Mouse (Mus musculus) forebrain, postnatal 0 days (tissue): ENCODE results near the gene Gap43. TPM values are rescaled to one million over a fixed set of nuclear protein-coding genes. Genes with fewer than 3 reads are reported as not detected.

Experiments used
- ATAC-seq: fragments of 200-750 bp; cut with Nextera tagmentation; 2 replicates; pipeline ENCODE4 v1.8.0; 2017; ENCODE audit warnings: mild to moderate bottlenecking, moderate library complexity
- DNase-seq: peaks from one replicate; pipeline ENCODE4 v3.0.0-alpha.2; 2015
- H3K27ac ChIP-seq: fragments of 300-500 bp; sonication (generic); 2 replicates; pipeline ENCODE4 v1.5.1; 2014; ENCODE audit warnings: low read depth, mild to moderate bottlenecking, antibody characterized with exemption, low read length, moderate library complexity, mixed read lengths
- H3K27me3 ChIP-seq: fragments of 300-500 bp; sonication (generic); 2 replicates; pipeline ENCODE4 v1.6.1; 2014; ENCODE audit warnings: mild to moderate bottlenecking, low read length, mixed read lengths; ENCODE audit not compliant: insufficient read depth
- H3K36me3 ChIP-seq: fragments of 300-500 bp; sonication (generic); 2 replicates; pipeline ENCODE4 v1.6.1; 2014; ENCODE audit warnings: mild to moderate bottlenecking, moderate library complexity; ENCODE audit not compliant: insufficient read depth
- H3K4me1 ChIP-seq: fragments of 300-500 bp; sonication (generic); 2 replicates; pipeline ENCODE4 v1.6.1; 2014; ENCODE audit warnings: antibody characterized with exemption; ENCODE audit not compliant: insufficient read depth
- H3K4me2 ChIP-seq: fragments of 300-500 bp; sonication (generic); 2 replicates; pipeline ENCODE4 v1.6.1; 2014; ENCODE audit warnings: low read depth, mild to moderate bottlenecking, moderate library complexity
- H3K4me3 ChIP-seq: fragments of 300-500 bp; sonication (generic); 2 replicates; pipeline ENCODE4 v1.5.1; 2014; ENCODE audit warnings: low read depth, low read length, mixed read lengths
- H3K9ac ChIP-seq: fragments of 300-500 bp; sonication (generic); 2 replicates; pipeline ENCODE4 v1.6.1; 2014; ENCODE audit warnings: mild to moderate bottlenecking
- H3K9me3 ChIP-seq: fragments of 300-500 bp; sonication (generic); 2 replicates; pipeline ENCODE4 v1.6.1; 2016; ENCODE audit warnings: low read length
- CTCF ChIP-seq: sonication (generic); IDR thresholded peaks from 2 replicates; pipeline ENCODE4 v1.5.1; 2016; ENCODE audit warnings: antibody characterized with exemption, control low read depth, low read depth
- WGBS: fragments of 180-500 bp; shearing (Covaris S2); extraction: QIAGEN DNeasy Blood & Tissue Kit; methylation state at CpG from one replicate; pipeline ENCODE4 v1.1.7; 2014; 5-methylcytosine and 5-hydroxymethylcytosine counted together
- polyA plus RNA-seq: library from polyadenylated mRNA; unstranded; fragments of >200 nt; fragmentation: Nextera tagmentation; extraction: Ambion mirVana; gene quantifications from 2 replicates; pipeline ENCODE4 v1.2.1, GENCODE M21; 2015
- total RNA-seq: library from RNA; depleted of rRNA; stranded (reverse); fragments of >200 nt; gene quantifications from 2 replicates; pipeline ENCODE4 v1.2.3, GENCODE M21; 2014

The Gap43 gene
- total and polyA plus RNA-seq, 2 experiments from 2014 or later = 1,112 to 1,952 TPM

GRCm38 (mm10) chr16:42305934-42306701 lies 34.3 kb downstream of the Gap43 start:
- WGBS = 3% methylated on average over 14 of the region's 14 CpGs
- Histone ChIP-seq H3K27me3 (no peaks in the 10 kb centered on the region), H3K27ac (peak overlapping the region; percentile 57), H3K9ac (peak overlapping the region; percentile 44), H3K9me3 (no peaks in the 10 kb centered on the region), H3K36me3 (no peaks in the 10 kb centered on the region), H3K4me2 (peak overlapping the region; percentile 40), H3K4me1 (0 out of 2 replicates have a peak, but pooled peaks cover 10% of the 10 kb centered on the region), H3K4me3 (peak overlapping the region; percentile 20)
- ATAC-seq = peak; percentile 93
- TF ChIP-seq CTCF = peak; percentile 47
- DNase-seq = peak; percentile 71

GRCm38 (mm10) chr16:42303461-42303860 lies 37.0 kb downstream of the Gap43 start:
- peak; percentile 78 for ATAC-seq
- DNase-seq = peak; percentile 73
- Histone ChIP-seq H3K27ac (peak overlapping the region; percentile 62), H3K4me1 (0 out of 2 replicates have a peak, but pooled peaks cover 10% of the 10 kb centered on the region), H3K4me2 (no peak overlapping the region), H3K9me3 (no peaks in the 10 kb centered on the region), H3K4me3 (no peak overlapping the region), H3K27me3 (no peaks in the 10 kb centered on the region), H3K36me3 (no peaks in the 10 kb centered on the region), H3K9ac (no peak overlapping the region)
- 21% methylated on average over 6 of the region's 6 CpGs for WGBS
- no peak for TF ChIP-seq CTCF

GRCm38 (mm10) chr16:42294481-42294880 lies 46.0 kb downstream of the Gap43 start:
- DNase-seq (no peak), ATAC-seq (peak; percentile 76)
- no peak overlapping the region for H3K9ac ChIP-seq
- no peaks in the 10 kb centered on the region for H3K4me1 ChIP-seq
- no peaks in the 10 kb centered on the region for H3K9me3 ChIP-seq
- no peak overlapping the region for H3K4me2 ChIP-seq
- TF ChIP-seq CTCF = no peak
- no peak overlapping the region for H3K27ac ChIP-seq
- H3K36me3 ChIP-seq = no peaks in the 10 kb centered on the region; the same call in 1 of the 2 replicates
- no peak overlapping the region for H3K4me3 ChIP-seq
- 55% methylated on average over 5 of the region's 5 CpGs for WGBS
- H3K27me3 ChIP-seq = no peaks in the 10 kb centered on the region

GRCm38 (mm10) chr16:42294056-42294455 lies 46.4 kb downstream of the Gap43 start:
- no peak overlapping the region for H3K4me3 ChIP-seq
- no peak for ATAC-seq
- no peaks in the 10 kb centered on the region for H3K9me3 ChIP-seq
- 86% methylated on average over 2 of the region's 2 CpGs for WGBS
- H3K4me2 ChIP-seq = no peak overlapping the region
- H3K9ac ChIP-seq = no peak overlapping the region
- no peaks in the 10 kb centered on the region for H3K27me3 ChIP-seq
- no peaks in the 10 kb centered on the region for H3K4me1 ChIP-seq
- TF ChIP-seq CTCF = no peak
- H3K36me3 ChIP-seq = no peaks in the 10 kb centered on the region; the same call in 1 of the 2 replicates
- DNase-seq = no peak
- peak overlapping the region; percentile 1; the same call in 1 of the 2 replicates for H3K27ac ChIP-seq

- Histone ChIP-seq H3K9ac (no peak overlapping the region), H3K27ac (no peak overlapping the region), H3K4me2 (no peak overlapping the region), H3K36me3 (no peaks in the 10 kb centered on the region; the same call in 1 of the 2 replicates), H3K9me3 (no peaks in the 10 kb centered on the region), H3K4me3 (no peak overlapping the region), H3K27me3 (no peaks in the 10 kb centered on the region), H3K4me1 (no peaks in the 10 kb centered on the region)
- WGBS = 75% methylated on average over 8 of the region's 8 CpGs
- ATAC-seq (no peak), DNase-seq (no peak)
- no peak for TF ChIP-seq CTCF
These were observed 48.9 kb downstream of the Gap43 start for GRCm38 (mm10) chr16:42291572-42291971.

- no peaks in the 10 kb centered on the region for H3K4me1 ChIP-seq
- H3K4me2 ChIP-seq = no peak overlapping the region
- H3K4me3 ChIP-seq = no peak overlapping the region
- no peak overlapping the region for H3K27ac ChIP-seq
- DNase-seq (no peak), ATAC-seq (no peak)
- no peaks in the 10 kb centered on the region for H3K9me3 ChIP-seq
- H3K9ac ChIP-seq = no peak overlapping the region
- TF ChIP-seq CTCF = no peak
- WGBS = 88% methylated on average over 3 of the region's 3 CpGs
- H3K36me3 ChIP-seq = peaks cover 6% of the 10 kb centered on the region
- H3K27me3 ChIP-seq = no peaks in the 10 kb centered on the region
These were observed 56.4 kb downstream of the Gap43 start for GRCm38 (mm10) chr16:42284005-42284404.

- Histone ChIP-seq H3K4me3 (no peak overlapping the region), H3K9ac (no peak overlapping the region), H3K9me3 (no peaks in the 10 kb centered on the region), H3K27ac (no peak overlapping the region), H3K27me3 (no peaks in the 10 kb centered on the region), H3K36me3 (no peaks in the 10 kb centered on the region; the same call in 1 of the 2 replicates), H3K4me2 (no peak overlapping the region), H3K4me1 (peaks cover 8% of the 10 kb centered on the region)
- no peak for ATAC-seq
- WGBS = 69% methylated on average over 2 of the region's 2 CpGs
- no peak for DNase-seq
- TF ChIP-seq CTCF = no peak
These were observed 62.7 kb downstream of the Gap43 start for GRCm38 (mm10) chr16:42277713-42278112.
